ENCODE assay signal across 8 mouse cellular contexts in genomic region chr11:69685526-69686148, GRCm38 (mm10). TPM values are rescaled to one million over a fixed set of nuclear protein-coding genes. Genes with fewer than 3 reads are reported as not detected.
DNase-seq lines count a peak whose midpoint lies in the region; ATAC-seq and TF ChIP-seq lines count a peak whose summit lies in the region.

Gene Tnfsf13 (minus strand): TSS chr11:69685784.

- no peak for ATAC-seq in intestine, postnatal 0 days

- H3K4me2 ChIP-seq in intestine, postnatal 0 days (replicated peaks; ENCODE audit: low read depth) = peak within 1 kb of the TSS; percentile 62

- no peaks in the 10 kb centered on the region for H3K9me3 ChIP-seq in intestine, postnatal 0 days (ENCODE audit: control insufficient read depth)

- H3K9ac ChIP-seq in liver, adult 2 months (ENCODE audit: low read depth, low read length) = peak within 1 kb of the TSS; percentile 54
- H3K9ac ChIP-seq in intestine, postnatal 0 days (ENCODE audit: low read depth, low read length) = peak within 1 kb of the TSS; percentile 31; the same call in 1 of the 2 replicates

- DNase-seq in liver, adult 2 months (ENCODE audit: extremely low read depth, low read depth, low spot score) = peak; percentile 91
- no peak for DNase-seq in liver
- DNase-seq in cerebellum, adult 9-11 months = peak; percentile 93
- DNase-seq in gastrocnemius, postnatal 36 days = peak; percentile 76 to 80
- peak; percentile 88 to 92 for DNase-seq in lung, adult 18-20 months
- peak; percentile 73 for DNase-seq in ovary, postnatal 36 days (ENCODE audit: low spot score)
- DNase-seq in embryo, embryonic 10.5 days (ENCODE audit: low spot score) = no peak

- TF ChIP-seq POLR2A in liver, adult 2 months (IDR thresholded peaks at IDR 0.05; ENCODE audit: extremely low read depth, insufficient read depth, low read length) = no peak

- H3K4me3 ChIP-seq in liver, adult 2 months (ENCODE audit: insufficient read depth, low read depth, low read length) = peak within 1 kb of the TSS; percentile 26
- peak within 1 kb of the TSS; percentile 26 for H3K4me3 ChIP-seq in intestine, postnatal 0 days (ENCODE audit: low read depth, low read length)

- 1% methylated on average over 10 of the region's 10 CpGs for WGBS in liver, adult 2 months
- WGBS in intestine, postnatal 0 days = 53% methylated on average over 10 of the region's 10 CpGs

- intact Hi-C loops in gastrocnemius, postnatal 36 days (cut with DNase I) = no loop called here

- no peaks in the 10 kb centered on the region for H3K36me3 ChIP-seq in liver, adult 2 months (ENCODE audit: control insufficient read depth, insufficient read depth, low read length)
- H3K36me3 ChIP-seq in intestine, postnatal 0 days (ENCODE audit: control insufficient read depth, insufficient read depth) = no peaks in the 10 kb centered on the region

- H3K4me1 ChIP-seq in liver, adult 2 months (ENCODE audit: control insufficient read depth, insufficient read depth, low read length) = peaks cover 11% of the 10 kb centered on the region
- H3K4me1 ChIP-seq in intestine, postnatal 0 days (replicated peaks; ENCODE audit: control insufficient read depth, insufficient read depth, low read length) = peaks cover 12% of the 10 kb centered on the region

- TF ChIP-seq CTCF in liver, adult 2 months (IDR thresholded peaks at IDR 0.05; ENCODE audit: low read depth, low read length) = no peak
- TF ChIP-seq CTCF in intestine, postnatal 0 days (IDR thresholded peaks at IDR 0.05; ENCODE audit: low read depth) = no peak

- no peaks in the 10 kb centered on the region for H3K27me3 ChIP-seq in liver, adult 2 months (ENCODE audit: control insufficient read depth, insufficient read depth, low read length)
- no peaks in the 10 kb centered on the region for H3K27me3 ChIP-seq in intestine, postnatal 0 days (replicated peaks; ENCODE audit: control insufficient read depth, insufficient read depth, low read length)

- H3K79me2 ChIP-seq in liver, adult 2 months (ENCODE audit: control insufficient read depth, insufficient read depth, low read length) = peaks cover 8% of the 10 kb centered on the region; the same call in 1 of the 2 replicates

- peak within 1 kb of the TSS; percentile 80 for H3K27ac ChIP-seq in liver, adult 2 months (replicated peaks; ENCODE audit: insufficient read depth, low read depth, low read length)
- H3K27ac ChIP-seq in intestine, postnatal 0 days (ENCODE audit: low read depth, low read length) = peak within 1 kb of the TSS; percentile 89

RNA-seq across cellular contexts. Expression of gene Tnfsf13, which starts in this region (rescaled TPM):
- total RNA-seq in liver, adult 2 months (2014; rRNA removed) = 1.0 and 1.4 TPM in 2 replicates
- 0.58 and 1.1 TPM in 2 replicates for polyA plus RNA-seq in liver, adult 2 months (2012; rRNA removed)
- total RNA-seq in gastrocnemius, postnatal 36 days (2021) = under 1 TPM; 0.39 to 0.92 TPM
- polyA plus RNA-seq in intestine, postnatal 0 days (2015; fragmentation: Nextera tagmentation; extraction: Ambion mirVana) = 1.6 and 1.8 TPM in 2 replicates

Comparison
In these comparisons a context has a peak if more than half of its experiments do, and no peak if none do; other contexts are left out.
1. DNase-seq: peak in liver, adult 2 months (single experiment), cerebellum, adult 9-11 months (single experiment), lung, adult 18-20 months (2 of 2) and ovary, postnatal 36 days (single experiment); none in liver (single experiment) and embryo, embryonic 10.5 days (single experiment).
2. Peak in DNase-seq in gastrocnemius, postnatal 36 days; RNA of the gene not detected or under 1 TPM.